Mouse (Mus musculus) lung, embryonic 14.5 days (tissue): ENCODE measurements around the gene Pofut1. TPM values are rescaled to one million over a fixed set of nuclear protein-coding genes. Genes with fewer than 3 reads are reported as not detected.
"Not testable (repeated sequence)": the region's sequence is repeated elsewhere in the genome, so short reads cannot be mapped to it uniquely, and the experiment has no call there.

Experiments used
- ATAC-seq: fragments of 200-750 bp; cut with Nextera tagmentation; 2 replicates; pipeline ENCODE4 v1.8.0; 2017; ENCODE audit warnings: mild to moderate bottlenecking, moderate TSS enrichment, moderate library complexity; ENCODE audit not compliant: insufficient read depth
- DNase-seq: peaks from one replicate; pipeline ENCODE4 v3.0.0-alpha.2; 2015
- H3K27ac ChIP-seq: fragments of 300-500 bp; sonication (generic); 2 replicates; pipeline ENCODE4 v1.5.1; 2014; ENCODE audit warnings: low read depth, mild to moderate bottlenecking, moderate library complexity
- H3K27me3 ChIP-seq: fragments of 300-500 bp; sonication (generic); 2 replicates; pipeline ENCODE4 v1.6.1; 2014; ENCODE audit warnings: low read length, control low read depth; ENCODE audit not compliant: insufficient read depth
- H3K36me3 ChIP-seq: fragments of 300-500 bp; sonication (generic); 2 replicates; pipeline ENCODE4 v1.6.1; 2014; ENCODE audit warnings: control low read depth; ENCODE audit not compliant: insufficient read depth
- H3K4me1 ChIP-seq: fragments of 300-500 bp; sonication (generic); 2 replicates; pipeline ENCODE4 v1.6.1; 2014; ENCODE audit warnings: antibody characterized with exemption, control low read depth; ENCODE audit not compliant: insufficient read depth
- H3K4me2 ChIP-seq: fragments of 300-500 bp; sonication (generic); 2 replicates; pipeline ENCODE4 v1.6.1; 2014; ENCODE audit warnings: mild to moderate bottlenecking
- H3K4me3 ChIP-seq: fragments of 300-500 bp; sonication (generic); 2 replicates; pipeline ENCODE4 v1.5.1; 2014; ENCODE audit warnings: low read depth, low read length
- H3K9ac ChIP-seq: fragments of 300-500 bp; sonication (generic); 2 replicates; pipeline ENCODE4 v1.6.1; 2014
- H3K9me3 ChIP-seq: fragments of 300-500 bp; sonication (generic); 2 replicates; pipeline ENCODE4 v1.6.1; 2016; ENCODE audit warnings: low read depth, low read length, control low read depth
- CTCF ChIP-seq: IDR thresholded peaks from 2 replicates; pipeline ENCODE4 v1.5.1; 2016; ENCODE audit warnings: antibody characterized with exemption, low read depth
- WGBS: fragments of 180-500 bp; shearing (Covaris S2); extraction: QIAGEN DNeasy Blood & Tissue Kit; methylation state at CpG from one replicate; pipeline ENCODE4 v1.1.7; 2014; 5-methylcytosine and 5-hydroxymethylcytosine counted together
- polyA plus RNA-seq: library from polyadenylated mRNA; unstranded; fragments of >200 nt; fragmentation: Nextera tagmentation; extraction: Ambion mirVana; gene quantifications from 2 replicates; pipeline ENCODE4 v1.2.1, GENCODE M21; 2014

Gene Pofut1
- polyA plus RNA-seq, 1 experiment from 2014 or later: 8.5 TPM

DNA sequence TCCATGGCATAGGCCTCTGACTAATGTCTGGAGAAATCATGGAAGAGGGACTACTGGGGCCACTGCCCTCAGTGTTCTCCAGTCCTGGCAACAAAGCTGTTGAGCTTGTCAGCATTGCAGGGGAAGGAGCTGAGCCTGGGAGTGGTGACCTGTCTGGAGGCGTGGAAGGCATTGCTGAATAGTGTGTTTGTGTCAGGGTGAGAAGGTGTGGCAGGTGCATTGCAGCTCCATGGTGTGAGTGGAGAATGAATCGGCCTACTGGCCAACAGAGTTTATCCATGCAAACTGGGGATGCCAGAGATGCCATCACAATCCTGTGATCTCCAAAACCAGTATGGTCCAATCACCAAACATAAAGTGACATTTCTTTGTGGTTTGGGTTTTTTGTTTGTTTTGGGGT lies 15.3 kb downstream of the Pofut1 start:
- no peaks in the 10 kb centered on the region for H3K27me3 ChIP-seq
- ATAC-seq (no peak), DNase-seq (no peak)
- H3K27ac ChIP-seq: no peak overlapping the region
- H3K9me3 ChIP-seq: no peaks in the 10 kb centered on the region
- H3K36me3 ChIP-seq: peaks cover 23% of the 10 kb centered on the region; the same call in 1 of the 2 replicates
- H3K4me1 ChIP-seq: no peaks in the 10 kb centered on the region
- 81% methylated on average over 2 of the region's 2 CpGs for WGBS
- no peak overlapping the region for H3K4me2 ChIP-seq
- no peak overlapping the region for H3K4me3 ChIP-seq
- no peak for TF ChIP-seq CTCF
- H3K9ac ChIP-seq: no peak overlapping the region

DNA sequence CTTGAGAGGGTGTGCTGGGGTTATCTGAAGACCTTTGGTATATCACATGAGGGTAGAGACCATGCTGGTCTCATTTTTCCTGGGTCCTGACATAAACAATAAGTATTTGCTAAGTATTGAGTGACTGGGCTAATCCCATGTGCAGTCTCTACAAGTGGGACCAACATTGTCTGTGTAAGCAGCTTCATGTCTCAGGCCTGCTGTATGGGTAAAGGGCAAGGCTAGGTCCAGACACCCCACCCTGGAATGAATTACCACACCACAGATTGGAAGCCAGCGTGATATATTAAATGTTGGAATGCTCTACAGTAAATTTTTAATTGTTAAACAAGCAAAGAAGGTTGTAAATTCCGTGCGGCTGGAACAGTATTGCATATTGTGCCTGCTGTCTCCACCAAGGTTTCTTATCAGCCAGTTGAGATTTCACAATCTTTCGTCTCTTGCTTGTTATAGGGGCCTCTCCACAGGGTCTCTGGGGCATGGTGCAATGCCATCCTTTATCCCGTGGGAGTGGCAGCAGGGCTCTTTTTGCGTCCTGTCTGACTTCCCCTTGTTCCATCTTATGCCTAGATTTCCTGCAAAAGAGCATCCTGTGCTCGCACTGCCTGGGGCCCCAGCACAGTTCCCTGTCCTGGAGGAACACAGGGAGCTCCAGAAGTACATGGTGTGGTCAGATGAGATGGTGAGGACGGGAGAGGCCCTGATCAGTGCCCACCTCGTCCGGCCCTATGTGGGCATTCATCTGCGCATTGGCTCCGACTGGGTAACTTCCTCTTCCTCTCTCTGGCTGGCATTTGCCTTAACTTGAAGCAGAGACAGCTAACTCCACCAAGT lies 17.9 kb downstream of the Pofut1 start:
- WGBS: 55% methylated on average over 12 of the region's 12 CpGs
- no peaks in the 10 kb centered on the region for H3K9me3 ChIP-seq
- no peaks in the 10 kb centered on the region for H3K4me1 ChIP-seq
- no peak for DNase-seq
- H3K27me3 ChIP-seq: no peaks in the 10 kb centered on the region
- no peak for ATAC-seq
- no peak overlapping the region for H3K4me2 ChIP-seq
- H3K27ac ChIP-seq: 0 out of 2 replicates have a peak overlapping the region, but pooled peaks have one; percentile 18
- no peak for TF ChIP-seq CTCF
- H3K9ac ChIP-seq: no peak overlapping the region
- H3K4me3 ChIP-seq: no peak overlapping the region
- H3K36me3 ChIP-seq: peaks cover 37% of the 10 kb centered on the region

DNA sequence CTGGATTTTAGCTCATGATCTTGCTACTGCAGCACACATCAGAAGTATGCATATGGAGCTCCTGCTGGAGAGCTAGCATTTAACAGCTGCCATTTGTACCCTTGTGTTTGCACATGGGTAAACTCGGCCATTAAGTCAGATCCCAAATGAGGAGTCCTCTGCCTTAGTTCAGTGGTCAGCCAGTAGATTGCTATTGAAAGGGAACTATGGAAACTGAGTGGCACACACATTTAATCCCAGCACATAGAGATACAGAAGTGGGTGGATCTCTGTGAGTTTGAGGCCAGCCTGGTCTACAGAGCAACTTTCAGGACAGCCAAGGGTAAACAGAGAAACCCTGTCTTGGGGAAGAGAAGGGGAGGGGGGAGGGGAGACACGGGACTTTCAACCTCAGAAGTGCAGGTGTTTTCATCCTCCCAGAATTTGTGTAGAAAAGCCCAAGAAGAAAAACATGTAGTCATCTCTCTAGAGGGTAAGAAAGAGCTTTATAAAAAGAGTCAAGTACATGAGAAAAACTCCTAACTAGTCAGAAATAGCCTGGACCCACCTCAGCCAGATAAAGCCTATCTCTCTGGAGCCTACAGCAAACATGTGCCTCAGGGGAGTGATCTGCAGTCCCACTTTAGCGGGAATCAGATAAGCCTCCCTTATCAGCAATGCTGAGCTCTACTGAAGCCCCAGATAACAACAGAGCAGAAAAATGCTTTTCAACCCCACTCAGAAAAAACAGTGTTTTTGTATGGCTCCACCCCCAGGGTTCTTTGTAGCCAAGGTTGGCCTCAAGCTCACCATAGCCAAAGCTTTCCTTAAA lies 18.7 kb downstream of the Pofut1 start:
- H3K27ac ChIP-seq: 0 out of 2 replicates have a peak overlapping the region, but pooled peaks have one; percentile 18
- TF ChIP-seq CTCF: no peak
- H3K27me3 ChIP-seq: no peaks in the 10 kb centered on the region
- no peak overlapping the region for H3K4me2 ChIP-seq
- no peak overlapping the region for H3K4me3 ChIP-seq
- DNase-seq (no peak), ATAC-seq (no peak)
- H3K36me3 ChIP-seq: peaks cover 40% of the 10 kb centered on the region
- no peak overlapping the region for H3K9ac ChIP-seq
- 26% methylated on average over 3 of the region's 3 CpGs for WGBS
- H3K4me1 ChIP-seq: no peaks in the 10 kb centered on the region
- no peaks in the 10 kb centered on the region for H3K9me3 ChIP-seq

DNA sequence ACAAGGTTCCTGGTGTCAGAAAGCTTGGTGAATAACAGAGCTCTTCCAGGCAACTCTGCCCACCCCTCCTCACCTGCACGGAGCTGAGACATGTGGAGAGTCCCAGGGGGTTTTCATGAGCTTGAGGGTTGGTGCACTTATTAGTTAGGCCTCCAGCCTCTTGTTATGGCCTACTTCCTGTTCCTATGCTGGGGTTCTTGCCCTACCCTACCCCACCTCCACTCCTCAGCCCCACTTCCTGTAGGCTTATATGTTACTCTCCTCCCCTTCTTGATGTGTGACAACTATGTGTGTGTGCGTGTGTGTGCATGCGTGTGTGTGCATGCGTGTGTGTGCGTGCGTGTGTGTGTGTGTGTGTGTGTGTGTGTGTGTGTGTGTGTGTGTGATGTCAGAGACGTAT lies 21.7 kb downstream of the Pofut1 start:
- DNase-seq (no peak), ATAC-seq (no peak)
- Histone ChIP-seq H3K27ac (no peak overlapping the region), H3K9ac (no peak overlapping the region), H3K4me3 (no peak overlapping the region), H3K27me3 (no peaks in the 10 kb centered on the region), H3K4me2 (no peak overlapping the region), H3K4me1 (no peaks in the 10 kb centered on the region), H3K36me3 (peaks cover 54% of the 10 kb centered on the region), H3K9me3 (no peaks in the 10 kb centered on the region)
- 83% methylated on average over 7 of the region's 7 CpGs for WGBS
- no peak for TF ChIP-seq CTCF

DNA sequence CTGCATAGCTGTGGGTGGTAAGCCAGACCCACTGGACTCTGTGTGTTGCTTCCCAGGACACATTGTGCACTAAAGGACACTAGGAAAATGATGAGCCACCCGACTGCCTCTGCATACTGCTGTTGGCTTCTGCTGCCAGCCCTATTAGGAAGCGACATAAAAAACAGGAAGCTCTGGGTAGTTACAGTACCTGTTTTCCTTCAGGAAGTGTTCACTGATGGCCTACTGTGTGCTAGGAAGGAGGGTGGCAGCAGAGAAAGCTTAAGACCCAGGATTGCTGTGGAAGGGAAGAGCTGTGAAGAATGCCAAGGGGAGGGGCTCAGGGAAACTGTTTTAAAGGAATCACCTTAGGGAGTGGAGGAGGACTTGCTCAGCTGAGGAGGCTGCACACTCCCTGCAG lies 26.0 kb downstream of the Pofut1 start:
- Histone ChIP-seq H3K4me2 (no peak overlapping the region), H3K27me3 (no peaks in the 10 kb centered on the region), H3K36me3 (peaks cover 35% of the 10 kb centered on the region), H3K4me1 (no peaks in the 10 kb centered on the region), H3K9me3 (no peaks in the 10 kb centered on the region), H3K9ac (no peak overlapping the region), H3K27ac (no peak overlapping the region), H3K4me3 (no peak overlapping the region)
- no peak for TF ChIP-seq CTCF
- 88% methylated on average over 2 of the region's 2 CpGs for WGBS
- DNase-seq (no peak), ATAC-seq (no peak)

DNA sequence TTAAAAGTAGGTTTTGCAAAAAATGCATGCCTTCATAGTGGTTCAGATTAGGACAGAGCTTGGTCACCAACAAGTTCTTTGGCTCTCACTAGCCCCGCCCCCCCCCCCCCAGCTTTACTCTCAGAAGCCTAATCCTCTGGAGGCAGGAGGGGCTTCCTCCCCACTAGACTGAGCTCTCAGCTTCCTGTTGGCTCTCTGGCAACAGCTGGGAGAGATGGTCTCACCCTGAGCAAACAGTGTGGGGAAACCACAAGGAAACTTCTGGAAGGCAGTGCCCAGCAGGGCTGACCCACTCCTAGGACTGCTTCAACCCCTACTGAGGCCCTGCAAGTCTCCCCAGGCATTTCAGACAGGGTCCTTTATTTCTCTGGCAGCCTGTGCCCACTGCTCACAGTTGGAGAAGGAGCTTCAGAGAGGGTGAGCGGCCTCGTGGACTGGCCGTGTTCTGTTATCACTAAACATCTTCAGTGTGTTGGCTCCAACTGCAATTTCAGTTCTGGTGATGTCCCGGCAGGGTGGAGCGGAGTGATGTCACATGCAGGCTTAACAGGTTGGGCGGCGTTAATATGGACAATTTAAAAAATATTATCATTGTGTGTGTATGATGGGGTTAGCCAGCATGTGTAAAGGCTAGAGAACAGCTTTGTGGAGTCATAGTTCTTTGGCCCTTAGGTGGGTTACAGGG lies 29.0 kb downstream of the Pofut1 start:
- peaks cover 12% of the 10 kb centered on the region for H3K36me3 ChIP-seq
- not testable (repeated sequence) for H3K9ac ChIP-seq, H3K4me1 ChIP-seq, DNase-seq, H3K4me3 ChIP-seq, H3K27ac ChIP-seq, H3K4me2 ChIP-seq, H3K27me3 ChIP-seq, H3K9me3 ChIP-seq
- peak; percentile 62; the same call in 1 of the 2 replicates for ATAC-seq
- WGBS: 52% methylated on average over 8 of the region's 8 CpGs

DNA sequence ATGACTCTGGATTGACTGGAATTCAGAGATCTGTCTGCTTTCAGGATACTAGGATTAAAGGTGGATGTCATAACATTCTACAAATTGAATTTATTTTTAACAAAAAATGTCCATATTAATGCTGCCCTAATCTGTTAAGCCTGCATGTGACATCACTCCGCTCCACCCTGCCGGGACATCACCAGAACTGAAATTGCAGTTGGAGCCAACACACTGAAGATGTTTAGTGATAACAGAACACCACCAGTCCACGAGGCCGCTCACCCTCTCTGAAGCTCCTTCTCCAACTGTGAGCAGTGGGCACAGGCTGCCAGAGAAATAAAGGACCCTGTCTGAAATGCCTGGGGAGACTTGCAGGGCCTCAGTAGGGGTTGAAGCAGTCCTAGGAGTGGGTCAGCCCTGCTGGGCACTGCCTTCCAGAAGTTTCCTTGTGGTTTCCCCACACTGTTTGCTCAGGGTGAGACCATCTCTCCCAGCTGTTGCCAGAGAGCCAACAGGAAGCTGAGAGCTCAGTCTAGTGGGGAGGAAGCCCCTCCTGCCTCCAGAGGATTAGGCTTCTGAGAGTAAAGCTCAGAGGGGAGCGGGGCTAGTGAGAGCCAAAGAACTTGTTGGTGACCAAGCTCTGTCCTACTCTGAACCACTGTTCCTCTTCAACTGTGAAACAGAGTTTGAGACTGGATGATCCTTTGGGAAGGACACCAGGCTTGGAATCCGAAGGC lies 33.0 kb downstream of the Pofut1 start:
- not testable (repeated sequence) for H3K27me3 ChIP-seq, H3K36me3 ChIP-seq, H3K9me3 ChIP-seq, H3K4me1 ChIP-seq, H3K4me2 ChIP-seq, ATAC-seq, DNase-seq, H3K9ac ChIP-seq, H3K4me3 ChIP-seq, H3K27ac ChIP-seq
- 63% methylated on average over 6 of the region's 6 CpGs for WGBS
